Mouse (Mus musculus) thymus, adult 2 months (tissue): ENCODE results near the gene Atp1a4.

Experiments
- CTCF ChIP-seq: fragments of 200-500 bp; IDR thresholded peaks from 2 replicates; pipeline ENCODE4 v1.5.1; 2012; ENCODE audit warnings: mild to moderate bottlenecking, control low read depth, low read length, moderate library complexity, borderline replicate concordance; ENCODE audit not compliant: control insufficient read depth, poor library complexity, insufficient read depth; ENCODE audit errors: extremely low read depth
- POLR2A ChIP-seq: fragments of 200-500 bp; IDR thresholded peaks from 2 replicates; pipeline ENCODE4 v1.6.1; 2012; ENCODE audit warnings: mild to moderate bottlenecking, low read length, control low read depth, moderate library complexity; ENCODE audit not compliant: control insufficient read depth, poor library complexity, insufficient read depth; ENCODE audit errors: extremely low read depth

- TF ChIP-seq POLR2A: no peak
- TF ChIP-seq CTCF: no peak
Measured at GRCm38 (mm10) chr1:172219451-172220406, 38.5 kb downstream of the Atp1a4 start, which contains the start of gene Casq1.
